Mouse (Mus musculus): ENCODE data around the gene Zc3hc1. TPM values are rescaled to one million over a fixed set of nuclear protein-coding genes. Genes with fewer than 3 reads are reported as not detected.
A peak's percentile ranks its signal among the peaks of the same experiment; 100 is the strongest.

Gene Zc3hc1
- polyA plus RNA-seq, 2 experiments = 41.5 to 64.6 TPM

- no peaks in the 10 kb centered on the region for H3K4me1 ChIP-seq (ENCODE audit: control insufficient read depth, insufficient read depth, low read length)
- no peak for ATAC-seq (ENCODE audit: low FRiP score, low read depth)
- 94% methylated on average over 16 of the region's 16 CpGs for WGBS
- H3K36me3 ChIP-seq (ENCODE audit: control insufficient read depth, insufficient read depth, low read length) = peaks cover 82% of the 10 kb centered on the region
- H3K27ac ChIP-seq (replicated peaks; ENCODE audit: low read depth, low read length) = no peak overlapping the region
- H3K9me3 ChIP-seq (ENCODE audit: control insufficient read depth, low read length) = no peaks in the 10 kb centered on the region
- H3K4me2 ChIP-seq (replicated peaks; ENCODE audit: low read depth, low read length, severe bottlenecking) = no peak overlapping the region
- H3K9ac ChIP-seq (ENCODE audit: low read depth, low read length, severe bottlenecking) = no peak overlapping the region
- no peak overlapping the region for H3K4me3 ChIP-seq (replicated peaks; ENCODE audit: low read length)
- no peak for TF ChIP-seq POLR2A (IDR thresholded peaks at IDR 0.05; ENCODE audit: borderline replicate concordance, extremely low read depth, insufficient read depth, insufficient read length)
- H3K27me3 ChIP-seq (ENCODE audit: control insufficient read depth, insufficient read depth, low read length) = no peaks in the 10 kb centered on the region
- no peak for DNase-seq (ENCODE audit: low spot score)
These were observed 15.9 kb downstream of the Zc3hc1 start for GRCm38 (mm10) chr6:30374731-30375510.

GRCm38 (mm10) chr6:30372627-30373369, 18.0 kb downstream of the Zc3hc1 start:
- WGBS = 94% methylated on average over 17 of the region's 17 CpGs
- no peak for ATAC-seq (ENCODE audit: low FRiP score, low read depth)
- Histone ChIP-seq H3K27ac (replicated peaks; ENCODE audit: low read depth, low read length) (no peak overlapping the region), H3K4me3 (replicated peaks; ENCODE audit: low read length) (no peak overlapping the region), H3K27me3 (ENCODE audit: control insufficient read depth, insufficient read depth, low read length) (no peaks in the 10 kb centered on the region), H3K4me2 (replicated peaks; ENCODE audit: low read depth, low read length, severe bottlenecking) (no peak overlapping the region), H3K36me3 (ENCODE audit: control insufficient read depth, insufficient read depth, low read length) (peaks cover 91% of the 10 kb centered on the region), H3K9me3 (ENCODE audit: control insufficient read depth, low read length) (no peaks in the 10 kb centered on the region), H3K4me1 (ENCODE audit: control insufficient read depth, insufficient read depth, low read length) (no peaks in the 10 kb centered on the region), H3K9ac (ENCODE audit: low read depth, low read length, severe bottlenecking) (no peak overlapping the region)
- DNase-seq (ENCODE audit: low spot score) = no peak
- no peak for TF ChIP-seq POLR2A (IDR thresholded peaks at IDR 0.05; ENCODE audit: borderline replicate concordance, extremely low read depth, insufficient read depth, insufficient read length)

GRCm38 (mm10) chr6:30369291-30369690, 21.5 kb downstream of the Zc3hc1 start:
- DNase-seq (ENCODE audit: low spot score) = no peak
- H3K36me3 ChIP-seq (ENCODE audit: control insufficient read depth, insufficient read depth, low read length) = peaks cover 90% of the 10 kb centered on the region
- H3K9me3 ChIP-seq (ENCODE audit: control insufficient read depth, low read length) = no peaks in the 10 kb centered on the region
- ATAC-seq (ENCODE audit: low FRiP score, low read depth) = no peak
- H3K4me1 ChIP-seq (ENCODE audit: control insufficient read depth, insufficient read depth, low read length) = no peaks in the 10 kb centered on the region
- TF ChIP-seq POLR2A (IDR thresholded peaks at IDR 0.05; ENCODE audit: borderline replicate concordance, extremely low read depth, insufficient read depth, insufficient read length) = no peak
- no peak overlapping the region for H3K4me2 ChIP-seq (replicated peaks; ENCODE audit: low read depth, low read length, severe bottlenecking)
- WGBS = 78% methylated on average over 3 of the region's 3 CpGs
- H3K4me3 ChIP-seq (replicated peaks; ENCODE audit: low read length) = no peak overlapping the region
- no peak overlapping the region for H3K9ac ChIP-seq (ENCODE audit: low read depth, low read length, severe bottlenecking)
- H3K27ac ChIP-seq (replicated peaks; ENCODE audit: low read depth, low read length) = no peak overlapping the region
- H3K27me3 ChIP-seq (ENCODE audit: control insufficient read depth, insufficient read depth, low read length) = no peaks in the 10 kb centered on the region

GRCm38 (mm10) chr6:30363808-30364207, 27.0 kb downstream of the Zc3hc1 start:
- no peak overlapping the region for H3K27ac ChIP-seq (replicated peaks; ENCODE audit: low read depth, low read length)
- H3K9ac ChIP-seq (ENCODE audit: low read depth, low read length, severe bottlenecking) = no peak overlapping the region
- no peaks in the 10 kb centered on the region for H3K27me3 ChIP-seq (ENCODE audit: control insufficient read depth, insufficient read depth, low read length)
- TF ChIP-seq POLR2A (IDR thresholded peaks at IDR 0.05; ENCODE audit: borderline replicate concordance, extremely low read depth, insufficient read depth, insufficient read length) = no peak
- H3K4me2 ChIP-seq (replicated peaks; ENCODE audit: low read depth, low read length, severe bottlenecking) = no peak overlapping the region
- DNase-seq (ENCODE audit: low spot score) (no peak), ATAC-seq (ENCODE audit: low FRiP score, low read depth) (no peak)
- peaks cover 48% of the 10 kb centered on the region for H3K36me3 ChIP-seq (ENCODE audit: control insufficient read depth, insufficient read depth, low read length)
- no peaks in the 10 kb centered on the region for H3K9me3 ChIP-seq (ENCODE audit: control insufficient read depth, low read length)
- H3K4me1 ChIP-seq (ENCODE audit: control insufficient read depth, insufficient read depth, low read length) = peaks cover 2% of the 10 kb centered on the region; the same call in 1 of the 2 replicates
- 42% methylated on average over 5 of the region's 5 CpGs for WGBS
- H3K4me3 ChIP-seq (replicated peaks; ENCODE audit: low read length) = no peak overlapping the region

GRCm38 (mm10) chr6:30359762-30360509, 30.9 kb downstream of the Zc3hc1 start:
- H3K27ac ChIP-seq (replicated peaks; ENCODE audit: low read depth, low read length) = 0 out of 2 replicates have a peak overlapping the region, but pooled peaks have one; percentile 33
- peaks cover 2% of the 10 kb centered on the region; the same call in 1 of the 2 replicates for H3K4me1 ChIP-seq (ENCODE audit: control insufficient read depth, insufficient read depth, low read length)
- ATAC-seq (ENCODE audit: low FRiP score, low read depth) (peak; percentile 53), DNase-seq (ENCODE audit: low spot score) (no peak)
- no peak overlapping the region for H3K4me2 ChIP-seq (replicated peaks; ENCODE audit: low read depth, low read length, severe bottlenecking)
- no peaks in the 10 kb centered on the region for H3K9me3 ChIP-seq (ENCODE audit: control insufficient read depth, low read length)
- TF ChIP-seq POLR2A (IDR thresholded peaks at IDR 0.05; ENCODE audit: borderline replicate concordance, extremely low read depth, insufficient read depth, insufficient read length) = no peak
- WGBS = 61% methylated on average over 12 of the region's 12 CpGs
- H3K36me3 ChIP-seq (ENCODE audit: control insufficient read depth, insufficient read depth, low read length) = peaks cover 15% of the 10 kb centered on the region
- no peaks in the 10 kb centered on the region for H3K27me3 ChIP-seq (ENCODE audit: control insufficient read depth, insufficient read depth, low read length)
- no peak overlapping the region for H3K4me3 ChIP-seq (replicated peaks; ENCODE audit: low read length)
- no peak overlapping the region for H3K9ac ChIP-seq (ENCODE audit: low read depth, low read length, severe bottlenecking)
